In genomic region chr13:58543688-58544408, GRCm38 (mm10) we compare ENCODE assay signal across 10 mouse cellular contexts.
DNase-seq lines count a peak whose midpoint lies in the region; ATAC-seq lines count a peak whose summit lies in the region.
"Had no signal": no experiment of that assay in that cellular context is flagged by ENCODE, and none has a peak within 500 bp of the region (broad histone marks: within the 10 kb centered on the region; RNA-seq: fewer than 3 reads in every experiment).

No protein-coding gene starts in this region.

- peaks cover 18% of the 10 kb centered on the region for H3K4me1 ChIP-seq in liver, embryonic 11.5 days (replicated peaks; ENCODE audit: control insufficient read depth, insufficient read depth, low read length)
- H3K4me1 ChIP-seq in hindbrain, embryonic 12.5 days, result peaks cover 31% of the 10 kb centered on the region
- H3K4me1 ChIP-seq in liver, embryonic 13.5 days (replicated peaks), result peaks cover 53% of the 10 kb centered on the region
- H3K4me1 ChIP-seq in heart, embryonic 12.5 days (replicated peaks), result 0 out of 2 replicates have a peak, but pooled peaks cover 3% of the 10 kb centered on the region

- H3K27ac ChIP-seq in liver, embryonic 11.5 days (ENCODE audit: low read depth, low read length), result peak overlapping the region; percentile 36; the same call in 1 of the 2 replicates
- no peak overlapping the region for H3K27ac ChIP-seq in hindbrain, embryonic 12.5 days
- H3K27ac ChIP-seq in liver, embryonic 13.5 days, result no peak overlapping the region; the same call in 1 of the 2 replicates
- no peak overlapping the region for H3K27ac ChIP-seq in heart, embryonic 12.5 days (ENCODE audit: poor library complexity, severe bottlenecking)
- H3K27ac ChIP-seq: stomach, embryonic 15.5 days had no signal

- ATAC-seq in liver, embryonic 11.5 days (replicated peaks; ENCODE audit: low FRiP score), result no peak
- ATAC-seq in hindbrain, embryonic 12.5 days (ENCODE audit: low FRiP score), result peak; percentile 64
- no peak for ATAC-seq in liver, embryonic 13.5 days (ENCODE audit: low read depth)
- no peak for ATAC-seq in heart, embryonic 12.5 days (ENCODE audit: insufficient number of reproducible peaks, low FRiP score)

- WGBS in liver, embryonic 11.5 days, result 62% methylated on average over 12 of the region's 12 CpGs
- 53% methylated on average over 12 of the region's 12 CpGs for WGBS in hindbrain, embryonic 12.5 days
- WGBS in liver, embryonic 13.5 days (ENCODE audit: insufficient replicate concordance), result 58% methylated on average over 12 of the region's 12 CpGs
- 67% methylated on average over 12 of the region's 12 CpGs for WGBS in heart, embryonic 12.5 days

- no peak for DNase-seq in liver, embryonic 11.5 days (ENCODE audit: low spot score)
- DNase-seq in liver, result no peak
- DNase-seq in liver, embryonic 13.5 days, result no peak
- DNase-seq in right cerebral cortex, postnatal 25 days, result peak; percentile 57
- DNase-seq in urinary bladder, adult 18-20 months (ENCODE audit: low spot score in 2 of 2), result no peak
- no peak for DNase-seq in gastrocnemius, adult 18-20 months (ENCODE audit: low spot score)

- no peak overlapping the region; the same call in 1 of the 2 replicates for H3K9ac ChIP-seq in liver, embryonic 11.5 days (ENCODE audit: low read depth, low read length)
- H3K9ac ChIP-seq in hindbrain, embryonic 12.5 days, result no peak overlapping the region
- H3K9ac ChIP-seq in liver, embryonic 13.5 days, result no peak overlapping the region
- no peak overlapping the region for H3K9ac ChIP-seq in heart, embryonic 12.5 days
- H3K9ac ChIP-seq: stomach, embryonic 15.5 days had no signal

- H3K27me3 ChIP-seq in liver, embryonic 11.5 days (replicated peaks; ENCODE audit: control insufficient read depth, insufficient read depth, low read length), result no peaks in the 10 kb centered on the region
- H3K27me3 ChIP-seq in hindbrain, embryonic 12.5 days, result 0 out of 2 replicates have a peak, but pooled peaks cover 5% of the 10 kb centered on the region
- peaks cover 11% of the 10 kb centered on the region; the same call in 1 of the 2 replicates for H3K27me3 ChIP-seq in liver, embryonic 13.5 days
- H3K27me3 ChIP-seq in heart, embryonic 12.5 days (replicated peaks), result peaks cover 18% of the 10 kb centered on the region; the same call in 1 of the 2 replicates
- H3K27me3 ChIP-seq: CH12.LX; stomach, embryonic 15.5 days had no signal

- no peak overlapping the region for H3K4me3 ChIP-seq in liver, embryonic 11.5 days (ENCODE audit: low read depth, low read length)
- H3K4me3 ChIP-seq in hindbrain, embryonic 12.5 days, result no peak overlapping the region
- no peak overlapping the region for H3K4me3 ChIP-seq in liver, embryonic 13.5 days (replicated peaks)
- H3K4me3 ChIP-seq in heart, embryonic 12.5 days, result no peak overlapping the region
- H3K4me3 ChIP-seq: stomach, embryonic 15.5 days had no signal

- peak overlapping the region; percentile 59 for H3K4me2 ChIP-seq in liver, embryonic 11.5 days
- H3K4me2 ChIP-seq in hindbrain, embryonic 12.5 days (replicated peaks), result no peak overlapping the region
- peak overlapping the region; percentile 61; the same call in 1 of the 2 replicates for H3K4me2 ChIP-seq in liver, embryonic 13.5 days
- no peak overlapping the region for H3K4me2 ChIP-seq in heart, embryonic 12.5 days
- H3K4me2 ChIP-seq: stomach, embryonic 15.5 days had no signal

- no peaks in the 10 kb centered on the region for H3K36me3 ChIP-seq in liver, embryonic 11.5 days (ENCODE audit: control insufficient read depth, insufficient read depth, low read length)
- no peaks in the 10 kb centered on the region for H3K36me3 ChIP-seq in hindbrain, embryonic 12.5 days
- no peaks in the 10 kb centered on the region for H3K36me3 ChIP-seq in liver, embryonic 13.5 days
- H3K36me3 ChIP-seq in heart, embryonic 12.5 days, result no peaks in the 10 kb centered on the region
- H3K36me3 ChIP-seq: stomach, embryonic 15.5 days had no signal

- H3K9me3 ChIP-seq in liver, embryonic 11.5 days (ENCODE audit: control insufficient read depth, low read length), result no peaks in the 10 kb centered on the region
- no peaks in the 10 kb centered on the region for H3K9me3 ChIP-seq in hindbrain, embryonic 12.5 days (replicated peaks)
- H3K9me3 ChIP-seq in liver, embryonic 13.5 days (replicated peaks), result no peaks in the 10 kb centered on the region
- no peaks in the 10 kb centered on the region for H3K9me3 ChIP-seq in heart, embryonic 12.5 days (replicated peaks)
- H3K9me3 ChIP-seq: stomach, embryonic 15.5 days had no signal

Comparison
In these comparisons a context has a peak if more than half of its experiments do, and no peak if none do; other contexts are left out.
1. H3K4me2 ChIP-seq: peak in liver, embryonic 11.5 days (single experiment) and liver, embryonic 13.5 days (single experiment); none in hindbrain, embryonic 12.5 days (single experiment) and heart, embryonic 12.5 days (single experiment).